Mouse (Mus musculus) brain, embryonic 14.5 days (tissue): ENCODE data around the gene Vps50.

Source experiments
- CTCF ChIP-seq: fragments of 200-500 bp; IDR thresholded peaks from 2 replicates; pipeline ENCODE4 v1.5.1; 2012; ENCODE audit warnings: inconsistent platforms, mild to moderate bottlenecking, moderate library complexity, borderline replicate concordance; ENCODE audit not compliant: insufficient read depth, insufficient read length; ENCODE audit errors: extremely low read depth
- POLR2A ChIP-seq: fragments of 200-500 bp; IDR thresholded peaks from 2 replicates; pipeline ENCODE4 v1.6.1; 2012; ENCODE audit warnings: mild to moderate bottlenecking, inconsistent platforms, borderline replicate concordance; ENCODE audit not compliant: poor library complexity, insufficient read depth, insufficient read length, severe bottlenecking; ENCODE audit errors: extremely low read depth

GRCm38 (mm10) chr6:3572221-3572815 lies 74.1 kb downstream of the Vps50 start:
- TF ChIP-seq CTCF (no peak), POLR2A (no peak)
